Mouse (Mus musculus) erythroblast, adult 5-6 weeks (primary cell): Measurements from ENCODE around the gene Bzw1. TPM values are rescaled to one million over a fixed set of nuclear protein-coding genes. Genes with fewer than 3 reads are reported as not detected.

Experiments
- ATAC-seq: replicated peaks from 2 replicates; pipeline ENCODE4 v1.8.0; 2016; ENCODE audit warnings: moderate number of reproducible peaks, mild to moderate bottlenecking, moderate TSS enrichment, inconsistent platforms; ENCODE audit not compliant: poor library complexity, low FRiP score, severe bottlenecking
- total RNA-seq, 2 experiments: library from RNA; stranded (forward) in 1 of 2; stranded (reverse) in 1 of 2; fragments of 150-400 nt in 1 of 2; fragments of 200-764, 138-1000 nt in 1 of 2; gene quantifications; 2 replicates each; pipeline versions ENCODE4 v1.2.3 to v1.2.4; 2015 to 2017; ENCODE audit warnings: low replicate concordance in 2 of 2

Gene Bzw1
- total RNA-seq, 2 experiments from 2014 or later: 43.8 to 53.8 TPM

- ATAC-seq: no peak
Measured at GRCm38 (mm10) chr1:58445861-58446260, 53.2 kb downstream of the Bzw1 start.

GRCm38 (mm10) chr1:58447766-58448165 lies 55.1 kb downstream of the Bzw1 start:
- no peak for ATAC-seq

GRCm38 (mm10) chr1:58448396-58448795 lies 55.7 kb downstream of the Bzw1 start:
- no peak for ATAC-seq

- ATAC-seq: no peak
Measured at GRCm38 (mm10) chr1:58454316-58454715, 61.6 kb downstream of the Bzw1 start.

Other genes starting within 250 kb of the Bzw1 start
- gene Aox4, start 182.5 kb upstream of the Bzw1 start, total RNA-seq (2015; ENCODE audit: low replicate concordance): not detected in 2 replicates
- not detected in 2 replicates for gene Aox4, start 182.5 kb upstream of the Bzw1 start, total RNA-seq (2017; ENCODE audit: low replicate concordance)
- not detected in 2 replicates for gene Aox2, start 114.6 kb upstream of the Bzw1 start, total RNA-seq (2015; ENCODE audit: low replicate concordance)
- not detected in 2 replicates for gene Aox2, start 114.6 kb upstream of the Bzw1 start, total RNA-seq (2017; ENCODE audit: low replicate concordance)
- gene Clk1, start 31.2 kb downstream of the Bzw1 start, total RNA-seq (2015; ENCODE audit: low replicate concordance): 1,350 and 1,470 TPM in 2 replicates
- 1,532 and 1,795 TPM in 2 replicates for gene Clk1, start 31.2 kb downstream of the Bzw1 start, total RNA-seq (2017; ENCODE audit: low replicate concordance)
- 0.77 and 13.4 TPM in 2 replicates for gene Nif3l1, start 52.3 kb downstream of the Bzw1 start, total RNA-seq (2015; ENCODE audit: low replicate concordance)
- gene Nif3l1, start 52.3 kb downstream of the Bzw1 start, total RNA-seq (2017; ENCODE audit: low replicate concordance): 5.0 and 8.9 TPM in 2 replicates
- 15.6 and 18.4 TPM in 2 replicates for gene Ppil3, start 52.6 kb downstream of the Bzw1 start, total RNA-seq (2015; ENCODE audit: low replicate concordance)
- 7.2 and 13.4 TPM in 2 replicates for gene Ppil3, start 52.6 kb downstream of the Bzw1 start, total RNA-seq (2017; ENCODE audit: low replicate concordance)
- 9.6 and 9.8 TPM in 2 replicates for gene Orc2, start 112.2 kb downstream of the Bzw1 start, total RNA-seq (2015; ENCODE audit: low replicate concordance)
- 21.9 and 22.0 TPM in 2 replicates for gene Orc2, start 112.2 kb downstream of the Bzw1 start, total RNA-seq (2017; ENCODE audit: low replicate concordance)
- gene Fam126b, start 193.4 kb downstream of the Bzw1 start, total RNA-seq (2015; ENCODE audit: low replicate concordance): 3.8 and 5.4 TPM in 2 replicates
- 4.7 and 4.9 TPM in 2 replicates for gene Fam126b, start 193.4 kb downstream of the Bzw1 start, total RNA-seq (2017; ENCODE audit: low replicate concordance)
- 42.4 and 43.4 TPM in 2 replicates for gene Ndufb3, start 193.5 kb downstream of the Bzw1 start, total RNA-seq (2015; ENCODE audit: low replicate concordance)
- 8.7 and 18.5 TPM in 2 replicates for gene Ndufb3, start 193.5 kb downstream of the Bzw1 start, total RNA-seq (2017; ENCODE audit: low replicate concordance)